8 mouse cellular contexts compared by ENCODE assay signal in the genomic region with DNA sequence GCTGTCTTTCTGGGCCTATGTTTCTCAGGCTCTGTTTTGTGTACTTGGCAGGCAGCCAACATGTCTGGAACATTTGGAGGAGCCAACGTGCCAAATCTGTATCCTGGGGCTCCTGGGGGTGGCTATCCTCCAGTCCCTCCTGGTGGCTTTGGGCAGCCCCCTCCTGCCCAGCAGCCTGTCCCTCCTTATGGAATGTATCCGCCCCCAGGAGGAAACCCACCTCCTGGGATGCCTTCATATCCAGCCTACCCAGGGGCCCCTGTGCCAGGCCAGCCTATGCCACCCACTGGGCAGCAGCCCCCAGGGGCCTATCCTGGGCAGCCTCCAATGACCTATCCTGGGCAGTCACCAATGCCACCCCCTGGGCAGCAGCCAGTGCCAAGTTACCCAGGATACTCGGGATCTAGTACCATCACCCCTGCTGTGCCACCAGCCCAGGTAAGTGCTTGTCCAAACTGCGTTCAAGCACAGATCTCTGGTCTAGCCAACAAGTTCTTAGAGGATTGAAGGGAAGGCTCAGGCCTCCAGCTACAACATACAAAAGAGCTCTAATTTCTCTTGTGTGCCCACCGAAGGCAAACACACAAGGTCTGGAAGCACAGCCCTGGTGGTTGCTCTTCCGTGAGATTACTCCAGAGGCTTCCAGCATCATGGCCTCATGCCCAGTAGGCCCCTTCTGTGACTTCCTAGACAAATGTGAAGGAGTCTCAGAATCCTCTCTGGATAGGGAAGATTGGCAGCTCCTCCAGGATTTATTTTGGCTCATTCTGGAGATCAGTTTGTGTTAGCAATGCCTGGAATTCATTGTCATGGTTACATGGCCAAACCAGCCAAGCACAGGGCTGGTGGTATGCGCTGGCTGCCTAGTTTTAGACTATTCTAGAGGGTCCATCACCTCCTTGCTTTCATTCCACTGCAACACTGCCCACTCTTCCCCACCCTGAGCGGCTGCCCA. TPM values are rescaled to one million over a fixed set of nuclear protein-coding genes. Genes with fewer than 3 reads are reported as not detected.
DNase-seq lines count a peak whose midpoint lies in the region; ATAC-seq and TF ChIP-seq lines count a peak whose summit lies in the region.
"Had no signal": no experiment of that assay in that cellular context is flagged by ENCODE, and none has a peak within 500 bp of the region (broad histone marks: within the 10 kb centered on the region; RNA-seq: fewer than 3 reads in every experiment).

No protein-coding gene starts in this region.

- TF ChIP-seq POLR2A in cerebellum, adult 2 months (IDR thresholded peaks at IDR 0.05; ENCODE audit: borderline replicate concordance, insufficient read depth, low read length): no peak

- TF ChIP-seq EP300 in liver, postnatal 0 days (IDR thresholded peaks at IDR 0.05; ENCODE audit: low read depth): no peak

- H3K36me3 ChIP-seq in heart, embryonic 11.5 days (ENCODE audit: control insufficient read depth, insufficient read depth, low read length): no peaks in the 10 kb centered on the region
- H3K36me3 ChIP-seq in liver, postnatal 0 days (replicated peaks; ENCODE audit: insufficient read depth, low read length): 0 out of 2 replicates have a peak, but pooled peaks cover 5% of the 10 kb centered on the region

- WGBS in cerebellum, adult 2 months: 27% methylated on average over 8 of the region's 8 CpGs
- WGBS in heart, embryonic 11.5 days (ENCODE audit: insufficient replicate concordance): 63% methylated on average over 8 of the region's 8 CpGs
- WGBS in liver, postnatal 0 days (ENCODE audit: insufficient replicate concordance): 79% methylated on average over 8 of the region's 8 CpGs

- peaks cover 8% of the 10 kb centered on the region for H3K4me1 ChIP-seq in cerebellum, adult 2 months (ENCODE audit: control insufficient read depth, insufficient read depth, low read length)
- peaks cover 30% of the 10 kb centered on the region for H3K4me1 ChIP-seq in heart, embryonic 11.5 days (ENCODE audit: control insufficient read depth, insufficient read depth, low read length)
- H3K4me1 ChIP-seq in liver, postnatal 0 days (ENCODE audit: insufficient read depth): peaks cover 19% of the 10 kb centered on the region

- no peak for TF ChIP-seq CTCF in cerebellum, adult 2 months (IDR thresholded peaks at IDR 0.05; ENCODE audit: borderline replicate concordance, insufficient read depth, low read depth, low read length)
- TF ChIP-seq CTCF in liver, postnatal 0 days (IDR thresholded peaks at IDR 0.05; ENCODE audit: low read depth): no peak

- no peak overlapping the region for H3K4me3 ChIP-seq in cerebellum, adult 2 months (replicated peaks; ENCODE audit: insufficient read depth, low read depth, low read length)
- no peak overlapping the region for H3K4me3 ChIP-seq in heart, embryonic 11.5 days (ENCODE audit: low read depth, low read length)
- no peak overlapping the region for H3K4me3 ChIP-seq in liver, postnatal 0 days (ENCODE audit: low read depth, low read length)

- DNase-seq in layer of hippocampus, adult 11-12 months (ENCODE audit: low spot score): peak; percentile 66
- no peak for DNase-seq in layer of hippocampus, adult 9-10 months (ENCODE audit: low spot score)
- peak; percentile 57 to 64 for DNase-seq in cerebellum, adult 2 months
- DNase-seq in left cerebral cortex, postnatal 25 days (ENCODE audit: low spot score in 2 of 2): peak; percentile 42 to 52
- no peak for DNase-seq in spleen, postnatal 36 days (ENCODE audit: low spot score in 2 of 2)
- DNase-seq in liver, postnatal 0 days: no peak

- H3K27ac ChIP-seq in cerebellum, adult 2 months (ENCODE audit: insufficient read depth, low read length): no peak overlapping the region
- H3K27ac ChIP-seq in heart, embryonic 11.5 days (ENCODE audit: low read depth, low read length): no peak overlapping the region
- no peak overlapping the region for H3K27ac ChIP-seq in liver, postnatal 0 days (ENCODE audit: low read depth)

- intact Hi-C loops in left cerebral cortex, postnatal 25 days (cut with DNase I): no loop called here

- no peak overlapping the region for H3K4me2 ChIP-seq in heart, embryonic 11.5 days
- H3K4me2 ChIP-seq in liver, postnatal 0 days (ENCODE audit: low read depth, low read length): no peak overlapping the region

- ATAC-seq in heart, embryonic 11.5 days (replicated peaks; ENCODE audit: insufficient number of reproducible peaks, low FRiP score, low TSS enrichment): peak; percentile 37; the same call in 1 of the 2 replicates
- no peak for ATAC-seq in liver, postnatal 0 days

- no peaks in the 10 kb centered on the region for H3K27me3 ChIP-seq in cerebellum, adult 2 months (ENCODE audit: control insufficient read depth, insufficient read depth, low read length)
- no peaks in the 10 kb centered on the region for H3K27me3 ChIP-seq in heart, embryonic 11.5 days (ENCODE audit: control insufficient read depth, insufficient read depth, low read length)
- H3K27me3 ChIP-seq in liver, postnatal 0 days (ENCODE audit: insufficient read depth, low read length): no peaks in the 10 kb centered on the region

- H3K9me3 ChIP-seq in heart, embryonic 11.5 days (replicated peaks; ENCODE audit: control insufficient read depth, low read length): no peaks in the 10 kb centered on the region
- H3K9me3 ChIP-seq in liver, postnatal 0 days (ENCODE audit: low read length): no peaks in the 10 kb centered on the region

- H3K9ac ChIP-seq in heart, embryonic 11.5 days (ENCODE audit: low read depth, low read length): no peak overlapping the region
- H3K9ac ChIP-seq in liver, postnatal 0 days (replicated peaks): no peak overlapping the region

RNA-seq across cellular contexts. Expression of a gene that starts 30.2 kb away (rescaled TPM):
- polyA plus RNA-seq in cerebellum, adult 2 months (2012; rRNA removed): 0.27 TPM in 1 of 2 replicates, not detected in the other
- polyA plus RNA-seq in heart, embryonic 11.5 days (2014; fragmentation: Nextera tagmentation; extraction: Ambion mirVana): not detected in 2 replicates
- total RNA-seq in left cerebral cortex, postnatal 25 days (2021): not detected
- polyA plus RNA-seq in liver, postnatal 0 days (2015; fragmentation: Nextera tagmentation; extraction: Ambion mirVana): not detected in 2 replicates
- polyA plus RNA-seq: heart, embryonic 14.5 days had no signal

RNA-seq across cellular contexts. Expression of a gene that starts 30.8 kb away (rescaled TPM):
- 12.3 and 12.9 TPM in 2 replicates for polyA plus RNA-seq in cerebellum, adult 2 months (2012; rRNA removed)
- 14.7 and 18.6 TPM in 2 replicates for polyA plus RNA-seq in heart, embryonic 11.5 days (2014; fragmentation: Nextera tagmentation; extraction: Ambion mirVana)
- total RNA-seq in left cerebral cortex, postnatal 25 days (2021): 10 to 100 TPM; 29.8 to 34.8 TPM
- polyA plus RNA-seq in liver, postnatal 0 days (2015; fragmentation: Nextera tagmentation; extraction: Ambion mirVana): 13.1 and 13.9 TPM in 2 replicates

RNA-seq across cellular contexts. Expression of a gene that starts 54.7 kb away (rescaled TPM):
- polyA plus RNA-seq in cerebellum, adult 2 months (2012; rRNA removed): 2.0 and 2.6 TPM in 2 replicates
- 1.4 and 3.7 TPM in 2 replicates for polyA plus RNA-seq in heart, embryonic 11.5 days (2014; fragmentation: Nextera tagmentation; extraction: Ambion mirVana)
- 10 to 100 TPM in 1 of 2 experiments, 1 to 10 TPM in 1; 5.7 to 11.0 TPM for total RNA-seq in left cerebral cortex, postnatal 25 days (2021)
- 2.4 and 2.6 TPM in 2 replicates for polyA plus RNA-seq in liver, postnatal 0 days (2015; fragmentation: Nextera tagmentation; extraction: Ambion mirVana)

Comparison
In these comparisons a context has a peak if more than half of its experiments do, and no peak if none do; other contexts are left out.
1. DNase-seq: peak in layer of hippocampus, adult 11-12 months (single experiment), cerebellum, adult 2 months (2 of 2) and left cerebral cortex, postnatal 25 days (2 of 2); none in layer of hippocampus, adult 9-10 months (single experiment), spleen, postnatal 36 days (0 of 2) and liver, postnatal 0 days (single experiment).